Mouse (Mus musculus) testis, postnatal 14 days (tissue): Measurements from ENCODE around the gene Psapl1.

Experiments used
- DNase-seq: peaks from one replicate; pipeline ENCODE4 v3.0.0; 2021; ENCODE audit warnings: low spot score

Psapl1 gene

DNA sequence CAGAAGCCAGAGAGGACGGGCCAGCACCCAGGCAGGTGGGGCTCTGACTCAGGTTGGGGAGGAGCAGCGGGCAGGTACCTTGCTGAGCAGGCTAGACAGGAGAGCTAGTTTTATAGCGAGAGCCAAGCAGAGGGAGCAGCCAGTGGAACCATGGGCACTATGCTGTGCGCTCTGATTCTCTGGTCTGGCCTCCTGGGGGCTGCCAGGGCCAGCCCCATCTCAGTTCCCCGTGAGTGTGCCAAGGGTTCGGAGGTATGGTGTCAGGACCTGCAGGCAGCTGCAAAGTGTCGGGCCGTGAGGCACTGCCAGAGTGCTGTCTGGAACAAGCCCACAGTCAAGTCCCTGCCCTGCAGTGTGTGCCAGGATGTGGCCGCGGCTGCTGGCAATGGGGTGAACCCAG is at the start of gene Psapl1:
Gene Psapl1, plus strand, starts transcription at position 106 of the 400 bp plus-strand sequence.
- DNase-seq = no peak

DNA sequence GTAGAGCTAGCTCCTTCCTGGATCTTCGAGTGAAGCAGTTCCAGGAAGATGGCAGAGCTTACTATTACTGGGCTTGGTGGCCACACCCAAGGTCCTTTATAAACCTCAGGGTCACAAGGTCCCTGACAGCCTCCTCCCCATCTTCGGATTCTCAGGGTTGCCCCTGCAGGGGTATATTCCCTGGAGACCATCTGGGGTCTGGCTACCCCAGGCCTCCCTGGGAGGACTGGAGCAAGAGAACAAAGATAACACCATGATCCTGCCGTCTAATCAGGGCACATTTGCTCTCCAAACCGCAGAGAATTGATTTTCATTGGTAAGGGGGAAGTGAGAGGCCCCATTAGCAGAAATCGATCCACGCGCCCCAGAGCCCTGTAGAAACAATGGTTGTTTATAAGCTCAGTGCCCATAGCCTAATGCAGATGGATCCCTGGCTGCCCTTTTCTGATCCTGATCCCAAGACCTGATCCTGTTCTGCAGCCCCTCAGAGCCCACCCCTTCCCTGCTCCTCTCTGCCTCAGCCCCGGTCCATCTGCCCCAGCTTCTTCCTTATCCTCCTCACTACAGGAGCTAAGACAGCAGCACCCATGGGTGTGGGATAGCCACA is 48.8 kb upstream of the Psapl1 start:
- no peak for DNase-seq

DNA sequence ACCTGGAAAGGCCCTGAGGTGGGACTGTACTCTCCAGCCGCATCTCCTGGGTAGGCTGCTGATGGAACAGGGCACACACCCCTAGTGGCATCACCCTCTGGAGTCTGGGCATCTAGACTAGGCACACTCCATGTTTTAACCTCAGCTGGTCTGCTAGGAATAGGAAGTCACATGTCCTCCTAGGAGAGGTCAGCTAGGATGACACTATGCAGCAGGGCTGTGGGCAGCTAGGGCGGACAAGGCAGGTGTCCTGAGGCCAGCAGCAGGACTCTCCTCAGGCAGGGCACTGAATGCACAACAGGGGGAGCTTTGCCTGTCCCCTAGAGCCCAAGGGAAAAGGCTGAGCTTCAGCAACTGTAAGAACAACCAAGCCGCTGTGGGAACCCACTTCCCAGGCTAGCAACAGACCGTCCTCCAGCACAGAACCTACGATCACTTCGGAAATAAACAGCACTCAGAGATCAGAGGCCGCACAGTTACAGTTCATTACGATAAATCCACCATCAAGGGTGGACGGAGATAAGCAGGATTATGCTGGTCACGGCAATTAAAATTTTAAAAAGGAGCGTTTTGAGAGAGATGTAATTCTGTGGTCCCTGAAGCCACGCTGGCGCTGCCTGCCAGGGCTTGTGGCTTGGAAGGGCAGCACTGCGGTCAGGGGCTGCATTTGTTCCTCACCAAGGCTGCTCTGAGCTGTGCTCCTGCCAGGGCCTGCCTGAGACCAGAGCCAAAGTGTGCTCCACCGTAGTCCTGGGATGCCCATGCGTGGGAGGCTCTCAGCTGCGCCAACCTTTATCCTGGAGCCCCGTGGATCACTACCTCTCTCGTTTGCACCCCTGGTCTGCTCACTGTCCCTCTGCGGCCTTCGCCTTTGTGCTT is 38.2 kb upstream of the Psapl1 start:
- DNase-seq = no peak

DNA sequence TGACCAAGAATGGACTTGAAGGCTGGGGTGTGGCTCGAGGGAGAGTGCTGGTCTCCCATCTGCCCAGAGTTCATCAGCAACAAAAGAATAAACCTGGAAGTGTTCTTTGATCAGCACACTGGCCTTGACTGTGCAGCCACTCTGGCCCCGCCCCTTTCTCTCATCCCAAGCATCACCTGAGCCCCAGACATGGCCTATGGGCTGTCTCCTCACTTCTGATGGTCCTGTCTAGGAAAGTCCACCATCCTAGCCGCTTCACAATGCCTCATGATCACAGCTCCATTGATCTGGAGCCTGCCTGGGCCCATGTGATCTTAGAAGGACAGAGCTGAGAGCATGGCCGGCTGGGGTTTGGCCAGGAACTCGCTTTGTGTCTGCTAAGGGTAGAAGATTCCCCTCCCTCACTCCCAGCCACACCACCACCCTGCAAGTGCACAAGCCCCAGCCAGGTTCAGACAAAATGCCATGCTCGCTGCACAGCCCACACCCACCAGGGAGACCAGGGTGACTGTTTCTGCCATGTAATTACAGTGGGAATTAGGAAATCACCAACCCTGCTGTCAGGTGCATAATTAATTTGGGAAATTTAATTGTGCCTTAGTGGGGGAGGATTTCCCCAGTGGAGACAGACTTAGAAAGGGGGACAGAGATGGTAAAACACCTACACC is 37.3 kb upstream of the Psapl1 start:
- no peak for DNase-seq

DNA sequence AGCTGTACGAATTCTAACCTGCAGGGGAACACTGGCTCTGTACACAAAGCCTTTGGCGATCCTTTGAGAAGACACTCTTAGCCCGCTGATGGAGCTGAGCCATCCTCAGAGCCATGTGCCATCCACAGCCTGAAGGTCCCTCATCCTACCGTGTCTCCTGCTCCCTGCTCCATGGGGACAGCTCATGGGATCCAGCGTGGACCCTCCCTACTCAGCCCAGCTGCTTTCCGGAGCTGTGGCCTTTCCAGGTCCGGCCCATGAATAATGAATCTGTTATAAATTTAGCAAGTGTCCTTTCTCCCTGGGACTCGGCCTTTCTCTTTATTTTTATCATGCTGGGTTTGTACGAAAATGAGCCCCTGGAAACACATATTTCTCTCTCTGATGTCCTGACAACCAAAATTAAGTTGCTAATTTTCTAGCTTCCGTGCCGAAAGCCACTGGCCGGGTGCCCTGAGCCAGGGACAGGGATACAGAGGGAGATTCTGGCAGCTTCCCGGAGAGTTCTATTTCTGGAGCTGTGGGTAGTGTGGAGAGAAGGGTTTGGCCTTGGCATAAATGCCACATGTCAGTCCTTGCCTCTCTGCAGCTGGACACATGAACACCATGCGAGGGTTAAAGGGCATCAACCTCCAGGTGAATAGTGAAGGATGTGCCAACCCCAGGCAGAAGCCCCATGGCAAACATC is 34.7 kb upstream of the Psapl1 start:
- DNase-seq = no peak

DNA sequence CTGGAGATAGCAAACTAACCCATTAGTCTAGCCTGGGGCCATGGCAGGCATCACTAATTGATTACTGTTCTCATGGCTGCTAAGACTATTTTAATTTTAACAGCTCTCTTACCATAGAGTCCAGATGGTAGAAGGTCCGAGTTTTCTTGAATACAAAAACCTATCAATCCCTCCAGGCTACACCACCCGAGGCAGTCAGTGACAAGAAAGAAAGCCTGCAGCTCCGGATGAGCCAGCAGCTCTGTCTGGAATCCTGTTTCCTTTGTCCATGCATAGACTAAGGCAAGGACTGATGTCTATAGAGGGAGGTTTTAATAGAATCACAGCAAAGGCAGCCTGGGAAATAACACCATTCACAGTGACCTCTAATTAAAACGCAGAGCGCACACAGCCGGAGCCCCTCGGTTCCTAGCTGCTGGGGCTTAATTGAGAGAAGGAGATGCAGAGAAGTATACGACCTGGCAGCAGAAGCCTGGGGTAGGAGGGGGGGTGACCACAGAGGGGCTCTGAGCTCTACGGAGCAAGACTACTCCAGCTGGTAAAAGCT is 29.2 kb upstream of the Psapl1 start:
- no peak for DNase-seq

DNA sequence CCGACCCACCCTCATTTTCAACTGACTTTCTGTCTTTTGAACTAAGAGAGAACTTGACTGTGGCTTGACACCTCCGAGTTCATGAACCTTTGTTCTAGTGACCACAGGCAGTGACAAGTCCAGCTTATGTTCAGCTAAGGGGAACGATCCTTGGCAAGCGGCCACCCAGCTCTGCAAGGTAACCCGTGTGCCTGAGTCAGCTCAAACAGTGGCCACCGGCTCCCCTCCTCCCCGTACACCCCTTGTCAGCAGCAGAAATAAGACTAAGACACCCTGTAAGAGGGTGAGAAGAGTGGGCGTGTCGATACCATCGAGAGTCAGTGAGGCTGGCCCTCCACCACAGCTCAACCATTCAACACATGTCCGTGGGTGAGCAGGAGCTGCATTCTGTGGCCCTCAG is 27.4 kb upstream of the Psapl1 start:
- no peak for DNase-seq

DNA sequence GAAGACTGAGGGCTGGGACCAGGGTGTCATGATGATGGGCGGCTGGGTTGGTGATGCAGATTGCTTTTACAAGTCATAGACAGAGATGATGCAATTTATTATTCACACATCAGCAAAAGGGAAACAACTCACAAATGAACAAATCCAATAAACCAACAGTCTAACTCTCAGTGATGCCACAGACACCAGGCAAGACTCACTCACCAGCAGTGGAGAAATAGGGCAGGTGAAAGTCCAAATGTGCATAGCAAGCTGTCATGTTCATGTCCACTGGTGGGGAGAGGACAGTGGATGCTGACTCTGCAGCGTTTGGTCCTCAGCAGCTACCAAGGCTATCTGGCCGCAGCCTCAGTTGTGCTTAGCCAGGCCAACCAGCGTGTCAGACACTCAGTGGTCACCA is 26.9 kb upstream of the Psapl1 start:
- DNase-seq = no peak

DNA sequence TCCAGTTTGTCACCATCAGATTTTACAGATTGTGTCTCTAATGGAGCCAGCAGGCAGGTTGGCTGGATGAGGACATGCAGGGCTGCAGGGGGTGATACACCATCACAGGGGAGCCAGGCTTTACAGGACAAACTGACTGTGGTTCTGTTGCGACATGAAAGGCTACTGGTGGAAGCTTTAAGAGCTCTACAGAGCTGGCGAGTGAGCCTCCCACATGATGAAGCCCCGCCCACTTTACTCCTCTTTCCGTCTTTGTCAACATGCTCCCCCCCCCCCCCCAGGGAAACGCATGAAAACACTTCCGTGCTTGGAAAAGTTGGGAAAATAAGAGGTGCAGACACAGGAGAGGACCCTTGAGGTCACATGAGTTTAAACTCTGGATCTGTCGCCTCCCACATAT is 25.6 kb upstream of the Psapl1 start:
- DNase-seq = no peak

DNA sequence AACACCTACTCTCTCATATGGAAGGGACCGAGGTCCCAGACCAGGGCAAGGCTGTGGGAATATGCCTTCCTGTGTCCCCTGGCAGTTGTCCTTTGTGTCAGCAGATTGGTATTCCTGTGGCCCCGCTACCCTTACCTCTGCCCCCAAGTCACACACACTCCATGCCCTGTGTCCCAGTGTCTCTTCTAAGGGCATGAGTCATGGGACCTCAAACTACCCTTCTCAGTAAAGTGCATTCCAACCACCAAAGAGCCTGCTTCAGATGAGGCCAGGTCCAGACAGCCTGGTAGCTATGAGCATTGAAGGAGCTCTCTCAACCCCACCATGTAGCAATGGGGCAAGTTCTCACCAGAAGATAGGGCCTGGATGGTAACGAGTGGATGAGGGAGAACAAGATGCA is 25.0 kb upstream of the Psapl1 start:
- no peak for DNase-seq

DNA sequence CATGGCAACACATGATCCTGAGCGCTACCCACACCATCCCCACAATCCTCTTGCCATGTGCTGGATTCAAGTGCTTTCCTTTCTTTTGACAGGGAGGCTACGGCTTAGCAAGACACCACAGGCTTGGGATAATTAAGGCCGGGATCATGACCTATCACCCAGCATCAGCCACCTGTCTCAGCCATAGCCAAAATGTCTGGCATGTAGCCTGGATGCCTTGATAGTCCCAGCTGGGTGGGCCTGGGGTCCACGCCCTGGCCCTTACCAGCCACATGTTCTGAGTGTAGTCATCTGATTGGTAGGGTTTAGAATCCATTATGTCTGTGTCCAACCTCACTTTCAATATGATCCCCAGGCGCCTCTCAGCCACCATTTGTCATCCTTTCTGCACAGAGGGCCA is 24.1 kb upstream of the Psapl1 start:
- DNase-seq = no peak

DNA sequence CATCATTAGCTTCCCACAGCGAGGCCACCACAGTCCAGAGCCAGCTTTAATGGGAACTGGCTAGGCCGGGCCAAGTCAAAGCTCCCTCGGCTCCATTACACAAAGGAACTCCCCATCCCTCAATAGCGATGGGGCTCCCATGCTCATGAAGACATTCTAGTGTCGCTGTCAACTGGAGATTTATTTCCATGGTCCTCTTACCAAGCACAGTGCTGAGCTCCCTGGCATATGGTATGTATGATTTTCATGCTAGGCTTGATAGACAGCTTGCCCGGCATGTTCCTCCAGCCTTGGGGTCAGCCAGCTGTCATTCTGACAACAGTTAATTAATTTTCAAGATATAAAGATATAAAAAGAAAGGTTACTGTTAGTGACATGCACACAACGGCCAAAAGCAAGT is 21.5 kb upstream of the Psapl1 start:
- no peak for DNase-seq

DNA sequence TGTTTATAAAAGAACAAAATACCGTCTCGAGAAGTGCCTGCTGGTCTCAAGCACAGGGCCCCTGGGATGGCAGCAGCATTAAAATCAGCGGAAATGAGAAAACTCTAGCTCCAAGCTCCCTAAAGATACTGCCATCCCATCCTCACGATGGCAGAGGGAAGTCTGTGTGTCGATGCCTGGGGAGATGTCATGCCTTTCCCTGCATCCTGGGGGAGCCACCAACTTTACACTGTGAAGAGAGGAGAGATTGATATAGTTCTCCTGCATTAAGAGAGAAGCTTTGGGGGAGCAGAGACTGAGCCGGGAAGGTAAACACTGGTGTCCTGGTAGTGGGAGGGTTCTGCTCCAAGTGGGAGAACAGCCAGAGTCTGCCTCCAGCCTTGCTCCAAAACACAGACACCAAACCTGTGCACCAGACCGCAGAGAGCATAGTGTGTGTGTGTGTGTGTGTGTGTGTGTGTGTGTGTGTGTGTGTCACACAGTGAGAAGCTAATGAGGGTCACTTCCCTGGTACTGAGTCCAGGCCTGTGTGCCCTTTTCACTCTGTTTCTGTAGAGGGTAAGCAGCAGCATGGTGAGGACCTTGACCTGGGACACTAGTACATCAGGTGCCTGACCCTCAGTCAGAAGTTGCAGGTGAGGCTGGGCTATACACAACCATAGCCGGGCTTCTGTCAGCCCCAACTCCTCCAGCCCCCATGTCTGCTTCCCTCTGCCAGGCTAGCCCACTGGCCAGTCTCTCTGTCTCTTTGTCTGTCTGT is 17.3 kb upstream of the Psapl1 start:
- no peak for DNase-seq

DNA sequence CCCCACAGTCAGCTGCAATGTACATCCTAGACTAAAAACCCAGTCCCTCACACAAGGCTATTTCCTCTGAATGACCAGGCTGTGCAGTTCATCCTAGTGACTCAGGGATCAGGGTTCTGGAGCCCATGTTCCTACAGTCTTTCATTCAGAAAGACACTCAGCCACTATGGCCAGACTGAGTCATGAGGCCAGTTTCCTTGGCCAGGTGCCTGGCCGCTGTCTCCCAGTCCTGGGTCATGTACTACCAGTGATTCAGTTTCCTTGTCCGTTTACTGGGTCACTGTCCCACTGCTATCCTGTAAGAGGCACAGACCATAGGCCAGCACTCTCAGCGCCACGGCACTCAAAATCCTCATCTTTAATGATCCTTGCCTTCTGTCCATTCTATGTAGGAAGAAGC is 15.5 kb upstream of the Psapl1 start:
- no peak for DNase-seq

DNA sequence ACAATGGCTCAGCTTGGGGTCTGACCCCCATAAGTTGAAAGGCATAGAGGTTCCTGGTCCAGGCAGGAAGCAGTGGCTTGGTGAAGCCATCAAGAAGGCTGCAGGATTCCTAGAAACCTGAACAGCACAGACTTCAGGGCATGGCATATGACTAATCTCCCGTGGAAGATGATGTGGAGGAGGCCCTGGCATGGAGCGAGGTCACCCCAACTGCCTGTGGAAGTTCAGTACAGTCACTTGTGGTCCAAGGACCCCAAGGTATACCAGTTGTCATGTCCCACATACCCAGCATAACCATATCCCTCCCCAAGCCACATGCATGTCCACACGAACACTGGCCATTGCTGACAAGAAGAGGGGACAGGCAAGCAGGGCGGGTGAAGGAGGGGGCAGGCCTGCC is 12.5 kb upstream of the Psapl1 start:
- DNase-seq = no peak

DNA sequence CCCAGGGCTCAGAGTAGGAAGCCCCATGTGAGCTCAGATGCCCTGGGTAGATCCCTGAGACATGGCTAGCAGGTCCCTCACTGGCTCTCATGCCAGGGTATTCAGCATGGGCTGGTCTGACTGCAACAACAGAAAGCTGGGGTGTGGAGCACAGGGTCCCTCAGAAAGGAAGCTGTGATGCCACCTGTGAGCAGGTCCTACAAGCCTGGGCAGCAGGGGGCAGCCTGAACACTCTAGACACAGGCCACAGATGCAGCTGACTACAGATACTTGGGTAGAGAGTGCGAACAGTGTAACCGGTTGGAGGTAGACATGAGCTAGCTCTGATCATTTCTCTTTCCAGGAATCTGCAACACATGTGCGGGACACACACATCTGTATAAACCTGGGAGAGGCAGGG is 11.9 kb upstream of the Psapl1 start:
- DNase-seq = no peak

DNA sequence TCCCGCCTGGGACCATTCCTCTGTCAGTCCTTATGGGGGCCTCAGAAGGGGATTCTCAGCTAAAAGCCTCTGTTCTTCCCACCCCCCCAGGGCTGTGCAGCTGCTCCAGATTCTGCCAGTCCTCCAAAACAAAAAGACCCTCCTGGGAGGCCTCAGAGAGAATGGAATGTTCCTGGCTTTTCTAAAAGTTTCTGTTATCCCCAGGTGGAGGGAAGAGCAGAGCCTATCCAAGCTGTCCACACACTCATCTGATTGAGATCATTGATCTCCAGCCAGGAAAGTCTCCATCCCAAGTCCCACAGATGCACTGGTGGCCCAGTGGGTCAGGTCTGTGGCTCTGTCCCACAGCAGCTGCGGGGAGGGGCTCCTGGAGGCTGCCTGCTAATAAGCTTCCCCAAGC is 11.1 kb upstream of the Psapl1 start:
- DNase-seq = no peak

DNA sequence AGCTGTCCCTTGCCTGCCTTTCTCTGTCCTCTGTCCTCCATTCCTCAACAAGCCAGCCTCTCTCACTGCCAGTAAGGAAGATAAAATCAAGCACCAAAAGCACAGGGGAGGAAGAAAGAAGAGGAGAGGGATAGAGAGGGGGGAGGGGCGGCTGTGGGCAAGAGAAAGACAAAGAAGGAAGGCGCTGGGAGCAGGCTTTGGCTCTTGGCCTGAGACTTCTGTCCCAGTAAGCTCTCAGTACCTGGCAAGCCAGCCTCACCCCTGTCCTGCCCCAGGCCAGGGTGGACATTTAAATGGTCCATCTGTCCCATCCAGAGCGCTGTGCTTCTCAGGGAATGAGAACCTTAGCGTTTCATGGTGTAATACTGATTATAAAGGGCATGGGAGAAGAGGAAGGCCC is 9.2 kb upstream of the Psapl1 start:
- no peak for DNase-seq

DNA sequence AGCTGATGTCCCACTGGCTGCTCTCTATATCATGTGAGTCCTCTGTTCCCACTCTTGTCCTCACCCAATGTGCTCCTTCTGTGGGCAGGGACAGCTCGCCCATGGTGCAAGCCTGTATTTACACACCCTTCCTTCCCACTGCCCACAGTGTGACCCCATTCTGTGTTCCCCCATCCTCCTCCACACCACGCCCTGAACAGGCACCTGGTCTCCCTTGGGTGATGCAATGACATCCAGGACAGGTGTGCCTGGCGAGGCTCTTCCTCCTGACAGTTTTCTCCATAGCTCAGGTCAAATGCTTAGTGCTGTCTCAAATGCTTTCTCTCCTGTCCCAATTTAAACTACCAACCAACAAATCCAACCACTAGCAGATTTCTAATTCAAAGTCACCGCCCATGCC is 8.4 kb upstream of the Psapl1 start:
- no peak for DNase-seq

DNA sequence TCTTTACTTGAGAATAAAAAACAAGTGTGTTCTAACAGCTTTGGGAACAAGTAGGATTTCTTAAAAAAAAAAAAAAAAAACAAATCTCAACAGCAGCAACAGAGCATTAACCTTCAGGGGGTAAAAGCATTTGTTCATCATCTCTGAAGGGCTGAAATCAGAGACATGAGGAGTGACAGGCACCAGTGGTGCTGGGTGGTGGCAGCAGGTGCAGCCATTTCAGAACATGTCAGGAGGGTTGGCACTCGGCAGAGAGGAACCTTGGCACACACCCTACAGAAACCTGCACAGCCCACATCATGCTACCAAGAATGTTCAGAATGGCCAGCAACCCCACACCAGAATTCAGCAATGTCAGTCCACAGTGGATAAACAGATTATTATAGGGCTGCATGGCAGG is 4.3 kb upstream of the Psapl1 start:
- no peak for DNase-seq

DNA sequence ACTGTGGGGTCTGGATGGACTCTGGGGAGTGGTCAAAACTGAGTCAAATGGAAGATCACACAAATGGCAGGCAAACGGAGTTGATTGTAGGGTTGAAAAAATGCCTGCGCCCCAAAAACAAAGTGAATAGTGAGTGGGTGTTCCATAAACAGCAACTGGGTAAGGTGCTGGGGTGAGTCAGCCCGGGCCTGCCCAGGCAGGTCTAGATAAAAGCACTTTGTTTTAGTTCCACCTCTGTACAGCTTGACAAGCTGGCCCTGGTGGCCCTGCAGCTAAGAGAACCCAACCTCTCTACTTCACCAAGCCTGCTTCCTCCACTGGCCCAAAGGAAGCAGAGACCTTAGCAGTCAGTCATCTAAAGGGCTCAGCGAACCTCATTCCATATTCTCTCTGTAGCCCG is 1.0 kb upstream of the Psapl1 start:
- no peak for DNase-seq

DNA sequence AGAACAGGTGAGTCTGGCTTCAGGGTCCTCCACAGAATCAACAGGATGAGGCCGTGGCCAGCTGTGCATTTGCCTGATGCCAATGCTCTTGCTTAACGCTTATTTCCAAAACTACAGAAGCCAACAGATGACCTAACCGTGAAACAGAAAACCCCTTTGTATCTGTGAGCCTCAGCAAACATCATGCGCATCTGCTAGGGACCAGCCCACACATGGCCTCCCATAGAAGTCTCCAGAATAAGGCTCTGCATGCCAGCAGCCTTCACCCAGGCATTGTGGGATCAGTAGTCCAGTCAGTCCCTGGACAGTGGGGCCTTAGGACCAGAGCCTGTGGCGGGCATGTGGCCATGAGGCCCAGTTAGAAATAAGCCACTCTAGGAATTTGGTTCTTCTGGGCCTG is 400 bp upstream of the Psapl1 start:
- DNase-seq = no peak
